Mouse (Mus musculus) spleen, adult 12 weeks (tissue): ENCODE measurements around the gene Vmn1r178.
"Not testable (repeated sequence)": the region's sequence is repeated elsewhere in the genome, so short reads cannot be mapped to it uniquely, and the experiment has no call there.

Experiments used
- DNase-seq: peaks from one replicate; pipeline ENCODE4 v3.0.0; 2022; ENCODE audit warnings: low spot score

The Vmn1r178 gene

GRCm38 (mm10) chr7:23891709-23892108 lies at the start of gene Vmn1r178:
Vmn1r178 (plus strand) TSS chr7:23892009.
- no peak for DNase-seq

- not testable (repeated sequence) for DNase-seq
These were observed 25.5 kb upstream of the Vmn1r178 start, which contains the start of gene Vmn1r177 for GRCm38 (mm10) chr7:23866349-23866748. Vmn1r177 (minus strand) TSS chr7:23866449.

GRCm38 (mm10) chr7:23876918-23877317 lies 14.9 kb upstream of the Vmn1r178 start:
- not testable (repeated sequence) for DNase-seq

GRCm38 (mm10) chr7:23926678-23927077 lies 34.9 kb downstream of the Vmn1r178 start, which contains the start of gene Vmn1r179:
Vmn1r179 (plus strand) TSS chr7:23926978.
- DNase-seq, result no peak
